Mouse (Mus musculus) midbrain, postnatal 0 days (tissue): ENCODE measurements around the gene Lrmda. TPM values are rescaled to one million over a fixed set of nuclear protein-coding genes. Genes with fewer than 3 reads are reported as not detected.

Experiments
- ATAC-seq: fragments of 200-750 bp; cut with Nextera tagmentation; 2 replicates; pipeline ENCODE4 v1.8.0; 2017; ENCODE audit warnings: moderate number of reproducible peaks, mild to moderate bottlenecking, moderate TSS enrichment, moderate library complexity; ENCODE audit not compliant: low FRiP score
- DNase-seq: peaks from one replicate; pipeline ENCODE4 v3.0.0-alpha.2; 2015; ENCODE audit warnings: low spot score
- H3K27ac ChIP-seq: fragments of 300-500 bp; sonication (generic); 2 replicates; pipeline ENCODE4 v1.5.1; 2014; ENCODE audit warnings: low read depth, mild to moderate bottlenecking, low read length, mixed read lengths
- H3K27me3 ChIP-seq: fragments of 300-500 bp; sonication (generic); 2 replicates; pipeline ENCODE4 v1.6.1; 2014; ENCODE audit warnings: low read length, control low read depth, mixed read lengths; ENCODE audit not compliant: insufficient read depth
- H3K36me3 ChIP-seq: fragments of 300-500 bp; sonication (generic); 2 replicates; pipeline ENCODE4 v1.6.1; 2014; ENCODE audit warnings: low read length, control low read depth, mixed read lengths; ENCODE audit not compliant: insufficient read depth
- H3K4me1 ChIP-seq: fragments of 300-500 bp; sonication (generic); 2 replicates; pipeline ENCODE4 v1.6.1; 2014; ENCODE audit warnings: mild to moderate bottlenecking, control low read depth, antibody characterized with exemption, low read length, mixed read lengths; ENCODE audit not compliant: insufficient read depth
- H3K4me2 ChIP-seq: fragments of 300-500 bp; sonication (generic); 2 replicates; pipeline ENCODE4 v1.6.1; 2014; ENCODE audit warnings: low read depth, mild to moderate bottlenecking, low read length, mixed read lengths; ENCODE audit not compliant: poor library complexity, severe bottlenecking
- H3K4me3 ChIP-seq: fragments of 300-500 bp; sonication (generic); 2 replicates; pipeline ENCODE4 v1.5.1; 2014; ENCODE audit warnings: low read depth, mild to moderate bottlenecking, low read length, moderate library complexity
- H3K9ac ChIP-seq: fragments of 300-500 bp; sonication (generic); replicated peaks from 2 replicates; pipeline ENCODE4 v1.6.1; 2014; ENCODE audit warnings: mild to moderate bottlenecking, low read length, moderate library complexity, mixed read lengths; ENCODE audit not compliant: poor library complexity, severe bottlenecking
- H3K9me3 ChIP-seq: fragments of 300-500 bp; sonication (generic); 2 replicates; pipeline ENCODE4 v1.6.1; 2016; ENCODE audit warnings: low read length, control low read depth
- CTCF ChIP-seq: IDR thresholded peaks from 2 replicates; pipeline ENCODE4 v1.5.1; 2016; ENCODE audit warnings: antibody characterized with exemption, mild to moderate bottlenecking
- WGBS: fragments of 180-500 bp; shearing (Covaris S2); extraction: QIAGEN DNeasy Blood & Tissue Kit; methylation state at CpG from one replicate; pipeline ENCODE4 v1.1.7; 2014; 5-methylcytosine and 5-hydroxymethylcytosine counted together
- microRNA-seq: library from miRNA; unstranded; fragments of <30 nt; microRNA quantifications from one replicate; pipeline ENCODE4, GENCODE M21; 2016; ENCODE audit warnings: borderline number of aligned reads
- polyA plus RNA-seq: library from polyadenylated mRNA; unstranded; fragments of >200 nt; fragmentation: Nextera tagmentation; extraction: Ambion mirVana; gene quantifications from 2 replicates; pipeline ENCODE4 v1.2.1, GENCODE M21; 2015
- total RNA-seq: library from RNA; depleted of rRNA; stranded (reverse); fragments of >200 nt; gene quantifications from 2 replicates; pipeline ENCODE4 v1.2.3, GENCODE M21; 2014; rRNA removed

Gene Lrmda
- total and polyA plus RNA-seq, 2 experiments from 2014 or later = 0.35 TPM; not detected in 1

DNA sequence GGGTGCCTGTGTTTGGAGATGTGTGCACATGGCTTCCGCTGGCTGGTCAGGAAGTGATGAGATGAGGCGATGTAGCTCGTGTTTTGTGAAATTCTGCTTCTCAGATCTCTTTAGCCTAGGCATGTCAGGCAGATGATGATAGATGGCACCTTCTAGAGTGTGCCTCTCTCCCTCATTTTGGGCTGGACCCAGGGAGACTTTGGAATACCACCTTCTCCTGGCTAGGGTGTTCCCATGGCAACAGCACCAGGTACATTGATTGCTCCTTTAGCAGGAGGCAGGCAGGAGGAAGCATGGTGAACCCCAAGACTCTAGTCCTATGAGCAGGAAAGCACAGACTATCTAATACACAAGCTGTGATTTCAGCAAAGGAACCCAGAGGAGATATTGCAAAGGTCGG is 1076.9 kb downstream of the Lrmda start:
- no peak for ATAC-seq
- H3K9ac ChIP-seq = no peak overlapping the region
- H3K27me3 ChIP-seq = no peaks in the 10 kb centered on the region
- WGBS = 75% methylated on average over 4 of the region's 4 CpGs
- DNase-seq = peak; percentile 46
- peaks cover 12% of the 10 kb centered on the region; the same call in 1 of the 2 replicates for H3K4me1 ChIP-seq
- no peaks in the 10 kb centered on the region for H3K9me3 ChIP-seq
- H3K4me3 ChIP-seq = no peak overlapping the region
- no peak overlapping the region for H3K4me2 ChIP-seq
- no peak for TF ChIP-seq CTCF
- H3K27ac ChIP-seq = 0 out of 2 replicates have a peak overlapping the region, but pooled peaks have one; percentile 12
- no peaks in the 10 kb centered on the region for H3K36me3 ChIP-seq

Small RNA genes lying within 50 kb of the gene (microRNA-seq; reads per million reads assigned to microRNA genes)
- not detected for gene Gm27532

Other genes with a start within 250 kb of the Lrmda start
- 219 and 224 TPM in 2 replicates for gene Vdac2, start 194.5 kb upstream of the Lrmda start, total RNA-seq
- gene Vdac2, start 194.5 kb upstream of the Lrmda start, polyA plus RNA-seq = 300 and 308 TPM in 2 replicates
- 34.2 and 38.5 TPM in 2 replicates for gene Comtd1, start 170.7 kb upstream of the Lrmda start, total RNA-seq
- 58.4 and 65.3 TPM in 2 replicates for gene Comtd1, start 170.7 kb upstream of the Lrmda start, polyA plus RNA-seq
- 9.1 and 10.1 TPM in 2 replicates for gene Zfp503, start 30.1 kb upstream of the Lrmda start, total RNA-seq
- 4.2 and 4.3 TPM in 2 replicates for gene Zfp503, start 30.1 kb upstream of the Lrmda start, polyA plus RNA-seq